In genomic region chr1:24683947-24684346, GRCm38 (mm10) we compare ENCODE assay signal across 8 mouse cellular contexts. TPM values are rescaled to one million over a fixed set of nuclear protein-coding genes. Genes with fewer than 3 reads are reported as not detected.
DNase-seq lines count a peak whose midpoint lies in the region; ATAC-seq and TF ChIP-seq lines count a peak whose summit lies in the region.

No protein-coding gene starts in this region.

- intact Hi-C loops in heart, postnatal 25 days (cut with DNase I), result no loop called here

- no peak for TF ChIP-seq CTCF in midbrain, postnatal 0 days (IDR thresholded peaks at IDR 0.05)

- H3K27me3 ChIP-seq in heart, embryonic 14.5 days (ENCODE audit: control insufficient read depth, insufficient read depth, low read length), result no peaks in the 10 kb centered on the region
- H3K27me3 ChIP-seq in intestine, embryonic 14.5 days (replicated peaks; ENCODE audit: control insufficient read depth, insufficient read depth, low read length), result no peaks in the 10 kb centered on the region
- H3K27me3 ChIP-seq in midbrain, postnatal 0 days (ENCODE audit: insufficient read depth, low read length), result no peaks in the 10 kb centered on the region

- DNase-seq in heart, postnatal 25 days (ENCODE audit: low spot score), result no peak
- peak; percentile 45 for DNase-seq in embryo, embryonic 9.5 days (ENCODE audit: extremely low spot score)
- no peak for DNase-seq in intestine, embryonic 14.5 days (ENCODE audit: low spot score)
- peak; percentile 28 for DNase-seq in midbrain, postnatal 0 days (ENCODE audit: low spot score)
- DNase-seq in frontal cortex, postnatal 10 days (ENCODE audit: low spot score in 2 of 2), result no peak
- DNase-seq in cerebellum, postnatal 36 days, result no peak
- no peak for DNase-seq in right cerebral cortex, postnatal 4 days

- no peak overlapping the region for H3K9ac ChIP-seq in heart, embryonic 14.5 days (ENCODE audit: low read length)
- H3K9ac ChIP-seq in intestine, embryonic 14.5 days (ENCODE audit: low read length), result no peak overlapping the region
- no peak overlapping the region for H3K9ac ChIP-seq in midbrain, postnatal 0 days (replicated peaks; ENCODE audit: low read length, poor library complexity, severe bottlenecking)

- peak; percentile 96 for ATAC-seq in heart, embryonic 14.5 days (ENCODE audit: insufficient number of reproducible peaks, insufficient read depth, low FRiP score, low read depth)
- ATAC-seq in intestine, embryonic 14.5 days (replicated peaks; ENCODE audit: low FRiP score, low TSS enrichment, low read depth), result peak; percentile 97
- ATAC-seq in midbrain, postnatal 0 days (ENCODE audit: low FRiP score), result peak; percentile 97

- no peak overlapping the region for H3K27ac ChIP-seq in heart, embryonic 14.5 days (replicated peaks in 1 of 2; ENCODE audit: control insufficient read depth in 1 of 2, insufficient read depth in 1 of 2, low read depth in 2 of 2, low read length in 2 of 2)
- H3K27ac ChIP-seq in intestine, embryonic 14.5 days (ENCODE audit: low read depth), result no peak overlapping the region
- H3K27ac ChIP-seq in midbrain, postnatal 0 days (ENCODE audit: low read depth, low read length), result no peak overlapping the region

- no peak overlapping the region for H3K4me3 ChIP-seq in heart, embryonic 14.5 days (ENCODE audit: control insufficient read depth in 1 of 2, insufficient read depth in 1 of 2, low read depth in 1 of 2, low read length in 2 of 2)
- H3K4me3 ChIP-seq in intestine, embryonic 14.5 days (ENCODE audit: low read depth, low read length), result no peak overlapping the region
- no peak overlapping the region for H3K4me3 ChIP-seq in midbrain, postnatal 0 days (ENCODE audit: low read depth, low read length)

- H3K36me3 ChIP-seq in heart, embryonic 14.5 days (ENCODE audit: control insufficient read depth, insufficient read depth, low read length), result peaks cover 20% of the 10 kb centered on the region
- H3K36me3 ChIP-seq in intestine, embryonic 14.5 days (ENCODE audit: control insufficient read depth, insufficient read depth, low read length), result peaks cover 14% of the 10 kb centered on the region; the same call in 1 of the 2 replicates
- H3K36me3 ChIP-seq in midbrain, postnatal 0 days (ENCODE audit: insufficient read depth, low read length), result no peaks in the 10 kb centered on the region

- WGBS in heart, embryonic 14.5 days, result 69% methylated on average over 1 of the region's 1 CpGs
- WGBS in intestine, embryonic 14.5 days, result 86% methylated on average over 1 of the region's 1 CpGs
- 90% methylated on average over 1 of the region's 1 CpGs for WGBS in midbrain, postnatal 0 days

- peaks cover 2 to 8% of the 10 kb centered on the region in 2 experiments; a peak in 3 of 4 replicates for H3K4me1 ChIP-seq in heart, embryonic 14.5 days (ENCODE audit: control insufficient read depth in 2 of 2, insufficient read depth in 2 of 2, low read length in 2 of 2)
- peaks cover 6% of the 10 kb centered on the region; the same call in 1 of the 2 replicates for H3K4me1 ChIP-seq in intestine, embryonic 14.5 days (replicated peaks; ENCODE audit: control insufficient read depth, insufficient read depth, low read length)
- no peaks in the 10 kb centered on the region for H3K4me1 ChIP-seq in midbrain, postnatal 0 days (ENCODE audit: insufficient read depth, low read length)

- H3K9me3 ChIP-seq in heart, embryonic 14.5 days (ENCODE audit: control insufficient read depth, low read length), result no peaks in the 10 kb centered on the region
- H3K9me3 ChIP-seq in intestine, embryonic 14.5 days (ENCODE audit: control insufficient read depth, low read length), result no peaks in the 10 kb centered on the region
- H3K9me3 ChIP-seq in midbrain, postnatal 0 days (ENCODE audit: low read length), result 0 out of 2 replicates have a peak, but pooled peaks cover 3% of the 10 kb centered on the region

- H3K4me2 ChIP-seq in heart, embryonic 14.5 days (ENCODE audit: low read length), result no peak overlapping the region
- H3K4me2 ChIP-seq in intestine, embryonic 14.5 days (ENCODE audit: low read length), result no peak overlapping the region
- H3K4me2 ChIP-seq in midbrain, postnatal 0 days (ENCODE audit: low read depth, low read length, poor library complexity, severe bottlenecking), result no peak overlapping the region

RNA-seq across cellular contexts. Expression of gene Lmbrd1, which starts 5.5 kb away (rescaled TPM):
- polyA plus RNA-seq in heart, embryonic 14.5 days (2014; fragmentation: Nextera tagmentation; extraction: Ambion mirVana), result 25.9 and 31.9 TPM in 2 replicates
- 10 to 100 TPM; 34.0 to 41.3 TPM for total RNA-seq in heart, postnatal 25 days (2021)
- 26.9 and 31.3 TPM in 2 replicates for polyA plus RNA-seq in intestine, embryonic 14.5 days (2014; fragmentation: Nextera tagmentation; extraction: Ambion mirVana)
- total RNA-seq in midbrain, postnatal 0 days (2014; rRNA removed), result 28.8 and 43.4 TPM in 2 replicates
- 44.5 and 45.1 TPM in 2 replicates for polyA plus RNA-seq in midbrain, postnatal 0 days (2015; fragmentation: Nextera tagmentation; extraction: Ambion mirVana)

Comparison
In these comparisons a context has a peak if more than half of its experiments do, and no peak if none do; other contexts are left out.
1. DNase-seq: peak in embryo, embryonic 9.5 days (single experiment) and midbrain, postnatal 0 days (single experiment); none in heart, postnatal 25 days (single experiment), intestine, embryonic 14.5 days (single experiment), frontal cortex, postnatal 10 days (0 of 2), cerebellum, postnatal 36 days (0 of 2) and right cerebral cortex, postnatal 4 days (single experiment).
2. Peak in every context shown above with its lines, with median percentiles within 50 percentile points of each other: ATAC-seq.